Mouse (Mus musculus): ENCODE measurements around the gene Elovl7. TPM values are rescaled to one million over a fixed set of nuclear protein-coding genes. Genes with fewer than 3 reads are reported as not detected.

The Elovl7 gene
- polyA plus RNA-seq, 1 experiment: 13.8 TPM

- no peak for TF ChIP-seq POLR2A (IDR thresholded peaks at IDR 0.05; ENCODE audit: insufficient read depth, low read length)
- TF ChIP-seq CTCF (IDR thresholded peaks at IDR 0.05; ENCODE audit: low read depth, low read length): no peak
- no peak for TF ChIP-seq EP300 (IDR thresholded peaks at IDR 0.05; ENCODE audit: insufficient read depth, low read depth, low read length)
- H3K27ac ChIP-seq (ENCODE audit: insufficient read depth, low read length): no peak overlapping the region
- H3K4me1 ChIP-seq (ENCODE audit: control insufficient read depth, insufficient read depth, low read length): peaks cover under 1% of the 10 kb centered on the region
- no peak overlapping the region for H3K9ac ChIP-seq (ENCODE audit: low read depth, poor library complexity, severe bottlenecking)
- no peaks in the 10 kb centered on the region for H3K27me3 ChIP-seq (ENCODE audit: control insufficient read depth, insufficient read depth, low read length, poor library complexity, severe bottlenecking)
- H3K4me3 ChIP-seq (ENCODE audit: low read depth, low read length): no peak overlapping the region
- H3K36me3 ChIP-seq (ENCODE audit: control insufficient read depth, insufficient read depth, low read length, poor library complexity, severe bottlenecking): peaks cover 4% of the 10 kb centered on the region; the same call in 1 of the 2 replicates
- no peaks in the 10 kb centered on the region for H3K9me3 ChIP-seq (replicated peaks; ENCODE audit: control insufficient read depth, insufficient read depth, low read length, poor library complexity, severe bottlenecking)
Measured at GRCm38 (mm10) chr13:108323317-108323716, 109.1 kb downstream of the Elovl7 start.

- peaks cover 4% of the 10 kb centered on the region; the same call in 1 of the 2 replicates for H3K36me3 ChIP-seq (ENCODE audit: control insufficient read depth, insufficient read depth, low read length, poor library complexity, severe bottlenecking)
- H3K9me3 ChIP-seq (replicated peaks; ENCODE audit: control insufficient read depth, insufficient read depth, low read length, poor library complexity, severe bottlenecking): no peaks in the 10 kb centered on the region
- no peaks in the 10 kb centered on the region for H3K27me3 ChIP-seq (ENCODE audit: control insufficient read depth, insufficient read depth, low read length, poor library complexity, severe bottlenecking)
- no peak overlapping the region for H3K9ac ChIP-seq (ENCODE audit: low read depth, poor library complexity, severe bottlenecking)
- H3K4me3 ChIP-seq (ENCODE audit: low read depth, low read length): no peak overlapping the region
- H3K27ac ChIP-seq (ENCODE audit: insufficient read depth, low read length): no peak overlapping the region
- no peak for TF ChIP-seq CTCF (IDR thresholded peaks at IDR 0.05; ENCODE audit: low read depth, low read length)
- H3K4me1 ChIP-seq (ENCODE audit: control insufficient read depth, insufficient read depth, low read length): peaks cover 1% of the 10 kb centered on the region
Measured at GRCm38 (mm10) chr13:108323866-108324829, 109.9 kb downstream of the Elovl7 start.

- peaks cover 1% of the 10 kb centered on the region for H3K4me1 ChIP-seq (ENCODE audit: control insufficient read depth, insufficient read depth, low read length)
- no peak overlapping the region for H3K4me3 ChIP-seq (ENCODE audit: low read depth, low read length)
- TF ChIP-seq CTCF (IDR thresholded peaks at IDR 0.05; ENCODE audit: low read depth, low read length): no peak
- TF ChIP-seq EP300 (IDR thresholded peaks at IDR 0.05; ENCODE audit: insufficient read depth, low read depth, low read length): no peak
- TF ChIP-seq POLR2A (IDR thresholded peaks at IDR 0.05; ENCODE audit: insufficient read depth, low read length): no peak
- no peak overlapping the region for H3K27ac ChIP-seq (ENCODE audit: insufficient read depth, low read length)
- H3K9ac ChIP-seq (ENCODE audit: low read depth, poor library complexity, severe bottlenecking): no peak overlapping the region
- no peaks in the 10 kb centered on the region for H3K27me3 ChIP-seq (ENCODE audit: control insufficient read depth, insufficient read depth, low read length, poor library complexity, severe bottlenecking)
- H3K9me3 ChIP-seq (replicated peaks; ENCODE audit: control insufficient read depth, insufficient read depth, low read length, poor library complexity, severe bottlenecking): no peaks in the 10 kb centered on the region
- H3K36me3 ChIP-seq (ENCODE audit: control insufficient read depth, insufficient read depth, low read length, poor library complexity, severe bottlenecking): peaks cover 4% of the 10 kb centered on the region; the same call in 1 of the 2 replicates
Measured at GRCm38 (mm10) chr13:108325871-108326270, 111.7 kb downstream of the Elovl7 start.

- no peak for TF ChIP-seq POLR2A (IDR thresholded peaks at IDR 0.05; ENCODE audit: insufficient read depth, low read length)
- no peak for TF ChIP-seq EP300 (IDR thresholded peaks at IDR 0.05; ENCODE audit: insufficient read depth, low read depth, low read length)
- TF ChIP-seq CTCF (IDR thresholded peaks at IDR 0.05; ENCODE audit: low read depth, low read length): no peak
- Histone ChIP-seq H3K27me3 (ENCODE audit: control insufficient read depth, insufficient read depth, low read length, poor library complexity, severe bottlenecking) (no peaks in the 10 kb centered on the region), H3K4me1 (ENCODE audit: control insufficient read depth, insufficient read depth, low read length) (peaks cover 1% of the 10 kb centered on the region), H3K27ac (ENCODE audit: insufficient read depth, low read length) (no peak overlapping the region), H3K9ac (ENCODE audit: low read depth, poor library complexity, severe bottlenecking) (no peak overlapping the region), H3K9me3 (replicated peaks; ENCODE audit: control insufficient read depth, insufficient read depth, low read length, poor library complexity, severe bottlenecking) (no peaks in the 10 kb centered on the region), H3K4me3 (ENCODE audit: low read depth, low read length) (no peak overlapping the region), H3K36me3 (ENCODE audit: control insufficient read depth, insufficient read depth, low read length, poor library complexity, severe bottlenecking) (peaks cover 4% of the 10 kb centered on the region; the same call in 1 of the 2 replicates)
Measured at GRCm38 (mm10) chr13:108326351-108326750, 112.1 kb downstream of the Elovl7 start.

- H3K36me3 ChIP-seq (ENCODE audit: control insufficient read depth, insufficient read depth, low read length, poor library complexity, severe bottlenecking): peaks cover 4% of the 10 kb centered on the region; the same call in 1 of the 2 replicates
- H3K4me3 ChIP-seq (ENCODE audit: low read depth, low read length): no peak overlapping the region
- no peak for TF ChIP-seq POLR2A (IDR thresholded peaks at IDR 0.05; ENCODE audit: insufficient read depth, low read length)
- no peak for TF ChIP-seq EP300 (IDR thresholded peaks at IDR 0.05; ENCODE audit: insufficient read depth, low read depth, low read length)
- TF ChIP-seq CTCF (IDR thresholded peaks at IDR 0.05; ENCODE audit: low read depth, low read length): no peak
Measured at GRCm38 (mm10) chr13:108327047-108327446, 112.8 kb downstream of the Elovl7 start.

More at GRCm38 (mm10) chr13:108327047-108327446, 112.8 kb downstream of the Elovl7 start:
- Histone ChIP-seq H3K27ac (ENCODE audit: insufficient read depth, low read length) (no peak overlapping the region), H3K4me1 (ENCODE audit: control insufficient read depth, insufficient read depth, low read length) (peaks cover 1% of the 10 kb centered on the region), H3K27me3 (ENCODE audit: control insufficient read depth, insufficient read depth, low read length, poor library complexity, severe bottlenecking) (no peaks in the 10 kb centered on the region), H3K9me3 (replicated peaks; ENCODE audit: control insufficient read depth, insufficient read depth, low read length, poor library complexity, severe bottlenecking) (no peaks in the 10 kb centered on the region), H3K9ac (ENCODE audit: low read depth, poor library complexity, severe bottlenecking) (no peak overlapping the region)
